Mouse (Mus musculus) myocyte (in vitro differentiated cells): ENCODE data around the gene Ano5. TPM values are rescaled to one million over a fixed set of nuclear protein-coding genes. Genes with fewer than 3 reads are reported as not detected.

Source experiments
- H3K27me3 ChIP-seq: one replicate; pipeline ENCODE4 v1.6.1; 2011; ENCODE audit not compliant: control insufficient read depth, insufficient read depth, insufficient read length
- H3K36me3 ChIP-seq: one replicate; pipeline ENCODE4 v1.6.1; 2011; ENCODE audit not compliant: control insufficient read depth, insufficient read depth
- H3K4me2 ChIP-seq: one replicate; pipeline ENCODE4 v1.6.1; 2011; ENCODE audit warnings: low read depth, control low read depth
- H3K4me3 ChIP-seq: one replicate; pipeline ENCODE4 v1.5.1; 2011; ENCODE audit warnings: mild to moderate bottlenecking, control low read depth, moderate library complexity
- H3K79me2 ChIP-seq: one replicate; pipeline ENCODE4 v1.6.1; 2011; ENCODE audit not compliant: control insufficient read depth, insufficient read depth
- H3ac ChIP-seq: one replicate; pipeline ENCODE4 v1.6.1; 2011; ENCODE audit not compliant: control insufficient read depth, insufficient read length
- CEBPB ChIP-seq: IDR thresholded peaks from 2 replicates; pipeline ENCODE4 v1.6.1; 2011; ENCODE audit warnings: mild to moderate bottlenecking, moderate library complexity; ENCODE audit not compliant: poor library complexity, insufficient read depth, severe bottlenecking
- E2F4 ChIP-seq: IDR thresholded peaks from one replicate; pipeline ENCODE4 v1.6.1; 2011; ENCODE audit warnings: mild to moderate bottlenecking, control low read depth, moderate library complexity; ENCODE audit not compliant: insufficient read depth
- MAX ChIP-seq: IDR thresholded peaks from one replicate; pipeline ENCODE4 v1.6.1; 2011; ENCODE audit warnings: low read depth, mild to moderate bottlenecking, control low read depth
- MYOD1 ChIP-seq, 3 experiments: IDR thresholded peaks; one replicate each; pipeline ENCODE4 v1.6.1; 2011; ENCODE audit warnings: control low read depth in 2 of 3, low read depth in 2 of 3, mild to moderate bottlenecking in 2 of 3, moderate library complexity in 1 of 3; ENCODE audit not compliant: insufficient read length in 2 of 3, control insufficient read depth in 1 of 3
- MYOG ChIP-seq, 3 experiments: IDR thresholded peaks; one replicate each; pipeline ENCODE4 v1.6.1; 2011; ENCODE audit warnings: control low read depth in 2 of 3, low read depth in 2 of 3, mild to moderate bottlenecking in 2 of 3; ENCODE audit not compliant: insufficient read length in 2 of 3, control insufficient read depth in 1 of 3, insufficient read depth in 1 of 3
- POLR2A ChIP-seq: IDR thresholded peaks from one replicate; pipeline ENCODE4 v1.6.1; 2011; ENCODE audit warnings: low read depth, mild to moderate bottlenecking, control low read depth, moderate library complexity; ENCODE audit not compliant: insufficient read length
- POLR2AphosphoS2 ChIP-seq: IDR thresholded peaks from one replicate; pipeline ENCODE4 v1.6.1; 2011; ENCODE audit warnings: low read depth, control low read depth; ENCODE audit not compliant: insufficient read length
- REST ChIP-seq: IDR thresholded peaks from one replicate; pipeline ENCODE4 v1.6.1; 2011; ENCODE audit warnings: mild to moderate bottlenecking, control low read depth, moderate library complexity; ENCODE audit not compliant: insufficient read depth, insufficient read length
- SRF ChIP-seq: IDR thresholded peaks from one replicate; pipeline ENCODE4 v1.6.1; 2011; ENCODE audit warnings: low read depth; ENCODE audit not compliant: control insufficient read depth, insufficient read length
- TCF12 ChIP-seq: IDR thresholded peaks from one replicate; pipeline ENCODE4 v1.6.1; 2011; ENCODE audit warnings: mild to moderate bottlenecking, control low read depth; ENCODE audit not compliant: poor library complexity, insufficient read depth, severe bottlenecking
- TCF3 ChIP-seq: IDR thresholded peaks from one replicate; pipeline ENCODE4 v1.6.1; 2011; ENCODE audit warnings: low read depth, control low read depth; ENCODE audit not compliant: insufficient read length
- USF1 ChIP-seq: IDR thresholded peaks from one replicate; pipeline ENCODE4 v1.6.1; 2011; ENCODE audit warnings: low read depth, mild to moderate bottlenecking, control low read depth, moderate library complexity
- polyA plus RNA-seq: library from polyadenylated mRNA; unstranded; fragments of >200 nt; fragmentation: generic; extraction: Trizol; gene quantifications from one replicate; pipeline ENCODE4 v1.2.1, GENCODE M21; 2012; ENCODE audit warnings: missing spikeins

Ano5 gene
- polyA plus RNA-seq, 1 experiment = 3.1 TPM

GRCm38 (mm10) chr7:51617941-51618340, 107.1 kb downstream of the Ano5 start:
- Histone ChIP-seq H3K36me3 (no peaks in the 10 kb centered on the region), H3K4me2 (no peak overlapping the region), H3ac (no peak overlapping the region), H3K27me3 (no peaks in the 10 kb centered on the region), H3K4me3 (no peak overlapping the region), H3K79me2 (no peaks in the 10 kb centered on the region)
- TF ChIP-seq MYOG (IDR thresholded peaks at IDR 0.05; ENCODE audit: control insufficient read depth in 1 of 3, insufficient read depth in 1 of 3, insufficient read length in 2 of 3, low read depth in 2 of 3) = no peak
- TF ChIP-seq MAX = no peak

GRCm38 (mm10) chr7:51618412-51618811, 107.6 kb downstream of the Ano5 start:
- no peak overlapping the region for H3K4me2 ChIP-seq
- no peaks in the 10 kb centered on the region for H3K79me2 ChIP-seq
- H3K27me3 ChIP-seq = no peaks in the 10 kb centered on the region
- no peak for TF ChIP-seq MYOG (IDR thresholded peaks at IDR 0.05; ENCODE audit: control insufficient read depth in 1 of 3, insufficient read depth in 1 of 3, insufficient read length in 2 of 3, low read depth in 2 of 3)
- no peak for TF ChIP-seq TCF12
- TF ChIP-seq MYOD1 (IDR thresholded peaks at IDR 0.05; ENCODE audit: control insufficient read depth in 1 of 3, insufficient read length in 2 of 3, low read depth in 2 of 3) = no peak
- no peak for TF ChIP-seq MAX
- TF ChIP-seq SRF = no peak
- no peak for TF ChIP-seq CEBPB
- TF ChIP-seq E2F4 = no peak
- no peak for TF ChIP-seq REST
- no peak for TF ChIP-seq POLR2A
- no peak for TF ChIP-seq USF1
- no peak for TF ChIP-seq TCF3
- no peak for TF ChIP-seq POLR2AphosphoS2
- H3K36me3 ChIP-seq = no peaks in the 10 kb centered on the region
- no peak overlapping the region for H3ac ChIP-seq
- no peak overlapping the region for H3K4me3 ChIP-seq

DNA sequence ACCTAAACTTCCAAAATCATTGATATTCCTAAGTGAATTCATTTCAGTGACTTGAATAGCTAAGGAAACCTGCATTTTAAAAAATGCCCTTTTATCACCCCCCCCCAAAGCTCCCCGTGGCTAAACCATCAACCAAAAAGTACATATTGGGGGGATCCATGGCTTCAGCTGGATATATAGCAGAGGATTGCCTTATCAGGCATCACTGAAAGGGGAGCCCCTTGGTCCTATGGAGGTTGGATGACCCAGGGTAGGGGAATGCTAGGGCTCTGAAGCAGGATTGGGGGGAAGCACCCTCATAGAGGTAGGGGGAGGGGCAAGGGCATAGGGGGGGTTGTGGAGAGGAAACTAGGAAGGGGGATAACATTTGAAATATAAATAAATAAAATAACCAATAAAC, 109.1 kb downstream of the Ano5 start:
- Histone ChIP-seq H3K4me2 (no peak overlapping the region), H3K27me3 (no peaks in the 10 kb centered on the region)
- TF ChIP-seq MYOD1 (IDR thresholded peaks at IDR 0.05; ENCODE audit: control insufficient read depth in 1 of 3, insufficient read length in 2 of 3, low read depth in 2 of 3) = no peak
- TF ChIP-seq POLR2AphosphoS2 = no peak
- no peak for TF ChIP-seq E2F4
- no peak for TF ChIP-seq CEBPB
- no peak for TF ChIP-seq MYOG (IDR thresholded peaks at IDR 0.05; ENCODE audit: control insufficient read depth in 1 of 3, insufficient read depth in 1 of 3, insufficient read length in 2 of 3, low read depth in 2 of 3)
- no peak for TF ChIP-seq POLR2A
- no peak for TF ChIP-seq TCF12
- TF ChIP-seq REST = no peak
- no peak for TF ChIP-seq SRF
- no peak for TF ChIP-seq USF1
- no peak for TF ChIP-seq TCF3
- TF ChIP-seq MAX = no peak

GRCm38 (mm10) chr7:51621694-51622145, 110.9 kb downstream of the Ano5 start, which contains the start of gene Slc17a6:
Gene Slc17a6, plus strand, starts transcription at chr7:51622006.
- no peak within 1 kb of the TSS for H3K4me2 ChIP-seq
- H3K79me2 ChIP-seq = no peaks in the 10 kb centered on the region
- H3K36me3 ChIP-seq = no peaks in the 10 kb centered on the region
- TF ChIP-seq MYOG (IDR thresholded peaks at IDR 0.05; ENCODE audit: control insufficient read depth in 1 of 3, insufficient read depth in 1 of 3, insufficient read length in 2 of 3, low read depth in 2 of 3) (no peak), USF1 (no peak), REST (peak; percentile 92), E2F4 (no peak), CEBPB (no peak), MYOD1 (IDR thresholded peaks at IDR 0.05; ENCODE audit: control insufficient read depth in 1 of 3, insufficient read length in 2 of 3, low read depth in 2 of 3) (no peak), TCF12 (no peak), TCF3 (no peak), MAX (no peak)
- H3K27me3 ChIP-seq = no peaks in the 10 kb centered on the region
- H3K4me3 ChIP-seq = no peak within 1 kb of the TSS
- H3ac ChIP-seq = no peak within 1 kb of the TSS

More for the DNA sequence above, 109.1 kb downstream of the Ano5 start:
- H3K4me3 ChIP-seq = no peak overlapping the region
- no peak overlapping the region for H3ac ChIP-seq
- H3K79me2 ChIP-seq = no peaks in the 10 kb centered on the region
- no peaks in the 10 kb centered on the region for H3K36me3 ChIP-seq

GRCm38 (mm10) chr7:51622196-51622595, 111.4 kb downstream of the Ano5 start:
- Histone ChIP-seq H3K79me2 (no peaks in the 10 kb centered on the region), H3K4me3 (no peak overlapping the region), H3ac (no peak overlapping the region), H3K36me3 (no peaks in the 10 kb centered on the region), H3K27me3 (no peaks in the 10 kb centered on the region), H3K4me2 (no peak overlapping the region)
- no peak for TF ChIP-seq TCF12
- no peak for TF ChIP-seq USF1
- no peak for TF ChIP-seq E2F4
- no peak for TF ChIP-seq MYOG (IDR thresholded peaks at IDR 0.05; ENCODE audit: control insufficient read depth in 1 of 3, insufficient read depth in 1 of 3, insufficient read length in 2 of 3, low read depth in 2 of 3)
- no peak for TF ChIP-seq POLR2A
- TF ChIP-seq CEBPB = no peak
